Mouse (Mus musculus) gastrocnemius, postnatal 25 days (tissue): ENCODE measurements around the gene Zfp12. TPM values are rescaled to one million over a fixed set of nuclear protein-coding genes. Genes with fewer than 3 reads are reported as not detected.
A peak's percentile ranks its signal among the peaks of the same experiment; 100 is the strongest.
"Not testable (repeated sequence)": the region's sequence is repeated elsewhere in the genome, so short reads cannot be mapped to it uniquely, and the experiment has no call there.

Experiments used
- DNase-seq: peaks from one replicate; pipeline ENCODE4 v3.0.0; 2022
- long read RNA-seq, 2 experiments: library from polyadenylated mRNA; stranded (forward); transcript quantifications; one replicate each; pipeline ENCODE4 v2.0.0; 2021
- total RNA-seq, 2 experiments: library from RNA; stranded (reverse); gene quantifications; 1 replicate in 1 of 2; 2 replicates in 1 of 2; pipeline ENCODE4 v1.2.3; 2021

Zfp12 gene
- 1 to 10 TPM; 6.7 to 8.0 TPM for total RNA-seq
- long read RNA-seq, experiment 1: 0 reads
- long read RNA-seq, experiment 2, full-length matches to known transcripts: 3 of 4 reads
- long read RNA-seq, experiment 2, partial matches to known transcripts: 0 of 4 reads
- long read RNA-seq, experiment 2, other reads (novel, unspliced or antisense): 1 of 4 reads

GRCm38 (mm10) chr5:143235028-143235693 lies at the start of gene Zfp12:
Gene Zfp12, plus strand, starts transcription at chr5:143235163.
- DNase-seq: peak; percentile 94

- not testable (repeated sequence) for DNase-seq
These were observed 46.9 kb upstream of the Zfp12 start for GRCm38 (mm10) chr5:143188014-143188413.

- no peak for DNase-seq
These were observed 42.2 kb upstream of the Zfp12 start for GRCm38 (mm10) chr5:143192806-143193205.

GRCm38 (mm10) chr5:143194747-143195146 lies 40.2 kb upstream of the Zfp12 start:
- not testable (repeated sequence) for DNase-seq

GRCm38 (mm10) chr5:143195166-143195565 lies 39.8 kb upstream of the Zfp12 start:
- DNase-seq: no peak

GRCm38 (mm10) chr5:143196506-143196905 lies 38.5 kb upstream of the Zfp12 start:
- no peak for DNase-seq

- no peak for DNase-seq
These were observed 29.9 kb upstream of the Zfp12 start for GRCm38 (mm10) chr5:143205015-143205414.

GRCm38 (mm10) chr5:143213832-143214231 lies 21.1 kb upstream of the Zfp12 start:
- DNase-seq: no peak

GRCm38 (mm10) chr5:143220996-143221395 lies 14.0 kb upstream of the Zfp12 start:
- DNase-seq: no peak

GRCm38 (mm10) chr5:143222287-143222686 lies 12.7 kb upstream of the Zfp12 start:
- no peak for DNase-seq

- no peak for DNase-seq
These were observed 8.2 kb upstream of the Zfp12 start, which contains the start of gene Spdye4a for GRCm38 (mm10) chr5:143226790-143227189. Gene Spdye4a, minus strand, starts transcription at chr5:143226890.

GRCm38 (mm10) chr5:143236036-143236435 lies 1.1 kb downstream of the Zfp12 start:
- DNase-seq: no peak

- DNase-seq: no peak
These were observed 10.0 kb downstream of the Zfp12 start for GRCm38 (mm10) chr5:143244926-143245325.

GRCm38 (mm10) chr5:143252039-143252438 lies 17.1 kb downstream of the Zfp12 start:
- DNase-seq: no peak

- no peak for DNase-seq
These were observed 17.8 kb downstream of the Zfp12 start for GRCm38 (mm10) chr5:143252791-143253185.

- no peak for DNase-seq
These were observed 18.4 kb downstream of the Zfp12 start for GRCm38 (mm10) chr5:143253186-143253880.

- no peak for DNase-seq
These were observed 19.0 kb downstream of the Zfp12 start for GRCm38 (mm10) chr5:143253881-143254486.

GRCm38 (mm10) chr5:143254487-143255130 lies 19.6 kb downstream of the Zfp12 start:
- no peak for DNase-seq

GRCm38 (mm10) chr5:143255131-143255519 lies 20.2 kb downstream of the Zfp12 start:
- DNase-seq: no peak

GRCm38 (mm10) chr5:143255802-143256201 lies 20.8 kb downstream of the Zfp12 start:
- no peak for DNase-seq

GRCm38 (mm10) chr5:143261636-143262035 lies 26.7 kb downstream of the Zfp12 start:
- DNase-seq: no peak

GRCm38 (mm10) chr5:143264689-143265088 lies 29.7 kb downstream of the Zfp12 start:
- DNase-seq: no peak
